Mouse (Mus musculus): Measurements from ENCODE around the gene Prtg. TPM values are rescaled to one million over a fixed set of nuclear protein-coding genes. Genes with fewer than 3 reads are reported as not detected.

Prtg gene
- total RNA-seq, 4 experiments from 2014 or later, result 0.16 to 0.28 (median 0.22) TPM

DNA sequence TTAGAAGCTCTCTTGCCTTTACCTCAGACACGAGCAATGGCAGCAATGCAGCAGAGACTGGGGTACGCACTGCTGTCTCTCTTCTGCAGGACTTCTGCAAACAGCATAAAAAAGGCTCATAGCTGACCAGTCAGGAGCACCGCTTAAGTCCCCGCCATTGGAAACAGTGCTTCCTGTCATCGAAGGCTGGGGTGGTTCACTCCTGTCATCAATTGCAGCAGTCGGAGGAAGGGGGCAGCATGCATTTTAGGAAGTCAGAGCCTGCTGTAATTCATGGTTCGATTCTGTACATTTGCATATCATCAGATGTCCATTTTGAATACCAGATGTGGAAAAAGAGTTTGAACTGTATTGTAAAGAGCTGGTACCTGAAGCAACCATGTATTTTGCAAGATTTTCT is 109.1 kb downstream of the Prtg start:
- DNase-seq, result no peak

DNA sequence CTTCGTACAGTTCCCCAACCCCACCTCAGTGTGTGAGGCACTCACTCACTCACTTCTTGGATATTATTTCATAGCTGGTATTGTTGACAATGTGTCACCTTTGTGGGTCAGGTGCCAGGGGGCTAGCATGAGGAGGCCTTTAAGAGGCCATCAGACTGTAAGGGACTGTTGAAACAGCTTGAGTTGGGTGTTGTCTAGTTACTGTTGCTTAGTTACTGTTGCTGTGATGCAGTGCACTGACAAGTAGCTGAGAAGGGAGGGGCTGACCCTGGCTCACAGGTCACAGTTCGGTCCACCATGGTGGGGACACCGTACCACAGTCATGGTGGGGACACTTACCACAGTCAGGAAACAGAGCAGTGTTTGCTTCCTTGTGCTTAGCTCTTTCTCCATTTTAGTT is 116.4 kb downstream of the Prtg start:
- no peak for DNase-seq

DNA sequence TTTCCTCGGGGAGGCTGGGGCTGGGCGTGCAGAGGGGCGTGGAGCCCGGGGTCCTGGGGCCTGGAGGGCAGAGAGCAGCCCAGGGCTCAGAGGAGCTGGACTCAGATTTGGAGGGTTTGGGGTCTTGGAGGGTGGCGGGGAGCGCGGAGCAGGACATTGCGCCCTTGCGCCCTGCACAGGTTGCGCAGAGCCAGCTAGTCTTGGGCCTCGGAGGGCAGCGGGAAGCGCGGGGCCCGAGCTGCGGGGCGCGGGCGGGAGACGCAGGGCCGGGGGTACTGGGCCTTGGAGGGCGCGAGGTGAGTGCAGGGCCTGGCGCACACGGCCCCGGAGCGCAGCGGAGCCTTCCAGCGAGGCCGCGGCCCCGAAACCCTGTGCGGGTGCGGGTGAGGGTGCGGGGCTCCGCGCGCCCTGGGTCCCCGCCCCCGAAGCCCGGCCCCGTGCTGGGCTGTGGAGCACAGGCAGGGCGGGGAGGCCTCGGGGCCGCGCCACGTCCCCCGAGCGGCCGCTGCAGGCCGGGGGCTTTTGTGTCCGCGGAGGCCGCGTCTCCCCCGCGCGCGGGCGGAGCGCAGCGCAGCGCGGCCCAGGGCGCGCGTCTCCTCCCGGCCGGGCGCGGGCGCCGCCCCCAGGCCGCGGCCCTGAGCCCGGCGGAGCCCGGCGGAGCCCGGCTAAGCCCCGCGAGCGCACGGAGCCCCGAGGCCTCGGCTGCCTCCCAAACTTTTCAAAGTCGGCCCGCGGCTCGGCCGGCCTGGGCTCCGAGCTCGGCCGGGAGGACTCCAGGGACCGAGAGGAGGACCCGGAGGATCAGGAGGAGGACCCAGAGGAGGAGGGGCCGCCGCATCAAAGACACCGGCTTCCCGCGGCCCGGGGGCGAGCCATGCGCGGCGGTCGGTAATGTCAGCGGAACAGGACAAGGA is 118.6 kb downstream of the Prtg start, which contains the start of gene Pygo1:
Gene Pygo1, plus strand, starts transcription at position 625 of the 914 bp plus-strand sequence.
- DNase-seq, result peak; percentile 25

- no peak for DNase-seq
Observed at GRCm38 (mm10) chr9:72925935-72926258, 119.2 kb downstream of the Prtg start.

DNA sequence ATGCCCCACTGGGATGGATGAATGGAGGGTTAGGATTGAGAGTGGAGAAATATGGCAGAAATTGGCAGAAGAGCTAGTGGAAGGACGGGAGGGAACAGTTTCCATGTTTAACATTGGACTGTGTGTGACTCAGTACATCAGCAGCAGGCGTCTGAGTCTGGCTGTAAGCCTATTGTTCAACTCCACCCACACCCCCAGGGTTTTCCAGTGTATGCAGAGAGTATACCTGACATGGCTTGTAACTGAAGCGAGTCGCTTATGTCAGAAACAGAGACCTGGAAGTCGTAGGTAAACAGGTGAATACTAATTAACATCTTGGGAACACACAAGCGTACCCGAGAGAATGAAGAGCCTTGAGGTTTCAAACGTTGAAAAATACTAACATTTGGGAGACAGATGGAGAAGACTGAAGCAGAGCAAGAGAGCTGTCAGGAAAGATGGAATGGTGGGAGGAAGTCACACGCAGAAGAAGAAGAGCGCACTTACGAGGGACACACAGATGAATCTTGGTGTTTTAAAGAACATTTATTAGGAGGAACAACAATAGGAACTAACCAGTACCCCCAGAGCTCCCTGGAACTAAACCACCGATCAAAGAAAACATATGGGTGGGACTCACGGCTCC is 124.6 kb downstream of the Prtg start:
- DNase-seq, result no peak

- DNase-seq, result no peak
Observed at GRCm38 (mm10) chr9:72935309-72935708, 128.6 kb downstream of the Prtg start.

GRCm38 (mm10) chr9:72936301-72936700 is 129.6 kb downstream of the Prtg start:
- DNase-seq, result no peak

DNA sequence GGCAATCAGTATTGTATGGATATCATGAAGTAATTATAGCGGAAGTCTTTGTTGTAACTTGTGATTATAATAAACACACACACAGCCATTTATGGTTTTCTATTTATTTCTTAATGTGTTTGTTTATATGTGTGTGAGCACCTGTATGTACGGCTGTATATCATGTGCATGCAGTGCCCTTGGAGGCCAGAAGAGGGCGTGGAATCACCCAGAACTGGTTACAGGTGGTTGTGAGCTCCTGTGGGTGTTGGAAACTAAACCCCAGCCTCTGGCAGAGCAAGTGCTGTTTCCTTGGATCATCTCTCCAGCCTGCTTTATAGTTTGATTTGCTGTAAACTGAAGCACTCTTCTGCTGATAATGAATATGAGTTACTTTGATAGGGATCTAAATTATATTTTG is 136.8 kb downstream of the Prtg start:
- DNase-seq, result no peak

GRCm38 (mm10) chr9:72944286-72944685 is 137.6 kb downstream of the Prtg start:
- no peak for DNase-seq

GRCm38 (mm10) chr9:72947010-72947409 is 140.3 kb downstream of the Prtg start:
- DNase-seq, result no peak

- DNase-seq, result no peak
Observed at GRCm38 (mm10) chr9:72949572-72949971, 142.9 kb downstream of the Prtg start.

GRCm38 (mm10) chr9:72954746-72955145 is 148.1 kb downstream of the Prtg start:
- DNase-seq, result no peak

- no peak for DNase-seq
Observed at GRCm38 (mm10) chr9:72955546-72955945, 148.9 kb downstream of the Prtg start.

DNA sequence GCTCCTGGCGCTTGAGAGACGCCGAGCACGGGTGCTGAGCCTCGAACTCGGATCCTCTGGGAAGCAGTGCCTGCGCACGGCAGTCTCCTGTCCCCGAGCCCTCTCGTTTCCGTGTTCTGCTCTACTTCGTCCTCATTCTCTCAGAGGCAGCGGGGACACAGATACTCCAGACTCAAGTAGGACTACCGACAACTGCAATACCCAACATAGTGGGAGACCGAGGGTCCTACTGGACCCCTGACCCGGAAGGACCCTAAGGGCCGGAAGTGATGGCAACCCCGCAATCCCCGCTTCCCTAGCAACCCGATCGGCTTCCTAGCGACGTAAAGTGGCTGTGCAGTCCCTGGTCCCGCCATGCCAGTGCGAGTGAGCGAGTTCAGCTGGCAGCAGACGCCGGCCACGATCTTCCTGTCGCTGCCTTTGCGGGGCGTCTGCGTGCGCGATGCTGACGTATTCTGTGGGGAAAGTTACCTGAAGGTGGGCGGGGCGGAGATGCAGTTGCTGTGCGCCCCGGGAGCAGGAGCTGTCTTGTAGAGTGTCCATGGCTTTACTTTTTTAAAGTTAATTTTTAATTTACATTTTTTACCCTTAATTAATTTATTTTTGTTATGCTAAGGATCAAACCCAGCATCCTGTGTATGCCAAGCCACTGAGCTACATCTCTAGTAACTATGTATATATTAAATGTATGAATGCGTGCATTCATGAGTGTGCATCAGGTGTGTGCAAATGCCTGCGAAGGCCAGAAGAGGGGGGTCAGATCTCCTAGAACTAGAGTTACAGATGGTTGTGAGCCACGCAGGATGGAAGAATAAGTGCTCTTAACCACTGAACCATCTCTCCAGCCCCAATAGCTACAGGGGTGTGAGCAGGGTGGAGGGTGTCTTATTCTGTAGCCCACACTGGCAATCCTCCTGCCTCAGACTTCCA is 152.1 kb downstream of the Prtg start, which contains the start of the genes Dyx1c1 and Gm44503:
Gene Dyx1c1, plus strand, starts transcription at position 265 of the 930 bp plus-strand sequence.
Gene Gm44503, plus strand, starts transcription at position 332 of the 930 bp plus-strand sequence.
- DNase-seq, result peak; percentile 76

- no peak for DNase-seq
Observed at GRCm38 (mm10) chr9:72961346-72961745, 154.7 kb downstream of the Prtg start.

DNA sequence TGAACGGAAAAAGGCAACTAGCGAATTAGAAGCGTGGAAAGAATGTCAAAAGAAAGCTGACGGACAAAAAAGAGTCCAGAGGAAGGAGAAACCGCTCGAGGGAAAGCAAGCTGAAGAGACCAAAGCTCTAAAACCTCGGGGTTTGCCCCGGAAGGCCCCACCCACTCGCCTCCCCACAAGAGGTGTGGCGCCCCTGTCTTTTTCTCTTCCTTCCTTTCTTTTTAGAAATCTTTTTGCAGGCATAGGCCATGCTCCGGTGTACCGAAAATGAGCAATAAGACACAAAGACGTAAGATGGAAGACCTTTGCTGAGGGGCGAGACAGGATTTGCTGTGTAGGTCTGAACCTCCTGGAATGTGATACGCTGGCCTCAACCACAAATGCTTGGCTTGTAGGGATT is 155.3 kb downstream of the Prtg start:
- DNase-seq, result no peak

Other genes starting within 250 kb of the Prtg start
- gene Nedd4, start 144.5 kb upstream of the Prtg start, total RNA-seq (2022), result 100 to 1,000 TPM; 380 to 518 (median 475) TPM
- gene Pygo1, start 118.8 kb downstream of the Prtg start, total RNA-seq (2022), result 1 to 10 TPM; 4.8 to 8.4 (median 6.1) TPM
- 1 to 10 TPM; 1.4 to 3.4 (median 2.0) TPM for gene Dyx1c1, start 151.9 kb downstream of the Prtg start, total RNA-seq (2022)
- not detected for gene Gm44503, start 152.0 kb downstream of the Prtg start, total RNA-seq (2022)
- gene Ccpg1os, start 178.5 kb downstream of the Prtg start, total RNA-seq (2022), result 10 to 100 TPM; 16.0 to 21.4 (median 19.9) TPM
- 100 to 1,000 TPM; 156 to 205 (median 185) TPM for gene Ccpg1, start 178.6 kb downstream of the Prtg start, total RNA-seq (2022)
- 10 to 100 TPM; 15.5 to 26.6 (median 17.7) TPM for gene Pigb, start 233.5 kb downstream of the Prtg start, total RNA-seq (2022)
- gene Rab27a, start 238.0 kb downstream of the Prtg start, total RNA-seq (2022), result 10 to 100 TPM; 36.8 to 57.3 (median 48.1) TPM

Measured in adrenal gland, adult 8-10 months (tissue).